Mouse (Mus musculus) liver, postnatal 0 days (tissue): ENCODE measurements around the gene Dennd4c.

Experiments
- CTCF ChIP-seq: sonication (generic); IDR thresholded peaks from 2 replicates; pipeline ENCODE4 v1.5.1; 2016; ENCODE audit warnings: antibody characterized with exemption, low read depth
- EP300 ChIP-seq: IDR thresholded peaks from 2 replicates; pipeline ENCODE4 v1.6.1; 2016; ENCODE audit warnings: antibody characterized with exemption, low read depth, mild to moderate bottlenecking

- TF ChIP-seq CTCF = no peak
- TF ChIP-seq EP300 = no peak
Observed at GRCm38 (mm10) chr4:86718878-86719577, 29.3 kb upstream of the Dennd4c start.
